Mouse (Mus musculus) R1 (cell line): ENCODE data around the gene Dnase2a.
A peak's percentile ranks its signal among the peaks of the same experiment; 100 is the strongest.
"Not testable (repeated sequence)": the region's sequence is repeated elsewhere in the genome, so short reads cannot be mapped to it uniquely, and the experiment has no call there.

Source experiments
- DNase-seq: peaks from one replicate; pipeline ENCODE4 v3.0.0-alpha.2; 2018; ENCODE audit warnings: low read depth, low spot score

Dnase2a gene

GRCm38 (mm10) chr8:84907493-84907892 lies 867 bp upstream of the Dnase2a start:
- peak; percentile 77 for DNase-seq

- not testable (repeated sequence) for DNase-seq
These were observed 381 bp upstream of the Dnase2a start for GRCm38 (mm10) chr8:84907979-84908378.

GRCm38 (mm10) chr8:84909162-84909767 lies 905 bp downstream of the Dnase2a start:
- DNase-seq: no peak

GRCm38 (mm10) chr8:84909949-84910348 lies 1.6 kb downstream of the Dnase2a start:
- DNase-seq: no peak

GRCm38 (mm10) chr8:84910551-84910950 lies 2.2 kb downstream of the Dnase2a start:
- no peak for DNase-seq

- no peak for DNase-seq
These were observed 3.5 kb downstream of the Dnase2a start for GRCm38 (mm10) chr8:84911854-84912253.

GRCm38 (mm10) chr8:84912391-84912790 lies 4.0 kb downstream of the Dnase2a start:
- DNase-seq: no peak

- peak; percentile 98 for DNase-seq
These were observed 4.6 kb downstream of the Dnase2a start for GRCm38 (mm10) chr8:84912895-84913501.

GRCm38 (mm10) chr8:84913502-84913900 lies 5.1 kb downstream of the Dnase2a start:
- peak; percentile 68 for DNase-seq

- DNase-seq: peak; percentile 97
These were observed 5.6 kb downstream of the Dnase2a start for GRCm38 (mm10) chr8:84913960-84914359.

- peak; percentile 97 for DNase-seq
These were observed 6.9 kb downstream of the Dnase2a start for GRCm38 (mm10) chr8:84915269-84915668.

GRCm38 (mm10) chr8:84917781-84918180 lies 9.4 kb downstream of the Dnase2a start:
- peak; percentile 76 for DNase-seq

- peak; percentile 68 for DNase-seq
These were observed 10.3 kb downstream of the Dnase2a start for GRCm38 (mm10) chr8:84918646-84919045.

- DNase-seq: no peak
These were observed 13.2 kb downstream of the Dnase2a start for GRCm38 (mm10) chr8:84921596-84921995.

GRCm38 (mm10) chr8:84925557-84925956 lies 17.2 kb downstream of the Dnase2a start:
- DNase-seq: no peak

- DNase-seq: no peak
These were observed 19.2 kb downstream of the Dnase2a start for GRCm38 (mm10) chr8:84927513-84927912.

- peak; percentile 73 for DNase-seq
These were observed 20.3 kb downstream of the Dnase2a start for GRCm38 (mm10) chr8:84928456-84929306.

GRCm38 (mm10) chr8:84930582-84930981 lies 22.2 kb downstream of the Dnase2a start:
- no peak for DNase-seq

- no peak for DNase-seq
These were observed 25.6 kb downstream of the Dnase2a start for GRCm38 (mm10) chr8:84933767-84934559.

- peak; percentile 93 for DNase-seq
These were observed 26.5 kb downstream of the Dnase2a start for GRCm38 (mm10) chr8:84934860-84935259.

- DNase-seq: no peak
These were observed 27.1 kb downstream of the Dnase2a start for GRCm38 (mm10) chr8:84935489-84935888.
